Mouse (Mus musculus) MEL (cell line): ENCODE measurements around the gene Paxx. TPM values are rescaled to one million over a fixed set of nuclear protein-coding genes. Genes with fewer than 3 reads are reported as not detected.
A peak's percentile ranks its signal among the peaks of the same experiment; 100 is the strongest.

Experiments
- DNase-seq: peaks from one replicate; pipeline ENCODE4 v3.0.0; 2011; ENCODE audit warnings: low read depth, low spot score
- H3K27ac ChIP-seq: 2 replicates; pipeline ENCODE4 v1.5.1; 2012; ENCODE audit warnings: low read depth, mild to moderate bottlenecking, control low read depth, low read length, moderate library complexity; ENCODE audit not compliant: control insufficient read depth
- H3K27me3 ChIP-seq, 2 experiments: fragments of 150-350 bp in 1 of 2; sonication (generic) in 1 of 2; 2 replicates each; pipeline ENCODE4 v1.6.1; 2012; ENCODE audit warnings: low read length in 2 of 2, mild to moderate bottlenecking in 2 of 2, improper control_type of control experiment in 1 of 2, moderate library complexity in 1 of 2; ENCODE audit not compliant: insufficient read depth in 2 of 2, control insufficient read depth in 1 of 2
- H3K36me3 ChIP-seq, 2 experiments: 2 replicates each; pipeline ENCODE4 v1.6.1; 2012 to 2014; ENCODE audit warnings: low read length in 2 of 2, improper control_type of control experiment in 1 of 2, inconsistent platforms in 1 of 2, mild to moderate bottlenecking in 1 of 2; ENCODE audit not compliant: insufficient read depth in 2 of 2, control insufficient read depth in 1 of 2
- H3K4me1 ChIP-seq, 2 experiments: fragments of 150-350 bp in 1 of 2; sonication (generic) in 1 of 2; 2 replicates each; pipeline ENCODE4 v1.6.1; 2012; ENCODE audit warnings: low read length in 2 of 2, improper control_type of control experiment in 1 of 2, mild to moderate bottlenecking in 1 of 2; ENCODE audit not compliant: insufficient read depth in 2 of 2, control insufficient read depth in 1 of 2
- H3K4me3 ChIP-seq, 2 experiments: fragments of 150-350 bp in 1 of 2; sonication (generic) in 1 of 2; 2 replicates each; pipeline ENCODE4 v1.5.1; 2012; ENCODE audit warnings: low read depth in 2 of 2, low read length in 2 of 2, mild to moderate bottlenecking in 2 of 2, moderate library complexity in 2 of 2, control low read depth in 1 of 2, improper control_type of control experiment in 1 of 2; ENCODE audit not compliant: control insufficient read depth in 1 of 2, insufficient read depth in 1 of 2
- H3K79me2 ChIP-seq: 2 replicates; pipeline ENCODE4 v1.6.1; 2012; ENCODE audit warnings: mild to moderate bottlenecking, low read length, moderate library complexity; ENCODE audit not compliant: control insufficient read depth, poor library complexity, insufficient read depth
- H3K9ac ChIP-seq: 2 replicates; pipeline ENCODE4 v1.6.1; 2012; ENCODE audit warnings: low read depth, mild to moderate bottlenecking, control low read depth, low read length, moderate library complexity; ENCODE audit not compliant: control insufficient read depth, poor library complexity, severe bottlenecking
- H3K9me3 ChIP-seq: fragments of 150-350 bp; sonication (generic); replicated peaks from 2 replicates; pipeline ENCODE4 v1.6.1; 2012; ENCODE audit warnings: mild to moderate bottlenecking, low read length, improper control_type of control experiment, moderate library complexity; ENCODE audit not compliant: insufficient read depth
- CHD1 ChIP-seq: IDR thresholded peaks from 2 replicates; pipeline ENCODE4 v1.6.1; 2012; ENCODE audit warnings: low read depth, mild to moderate bottlenecking, inconsistent platforms, low read length, improper control_type of control experiment
- CTCF ChIP-seq, 3 experiments: IDR thresholded peaks in 2 of 3; conservative IDR thresholded peaks in 1 of 3; 2 replicates each; pipeline ENCODE4 v1.5.1; 2011 to 2012; ENCODE audit warnings: low read length in 3 of 3, low read depth in 2 of 3, mild to moderate bottlenecking in 2 of 3, improper control_type of control experiment in 1 of 3, inconsistent platforms in 1 of 3, mixed read lengths in 1 of 3, moderate library complexity in 1 of 3; ENCODE audit not compliant: control insufficient read depth in 1 of 3, insufficient read depth in 1 of 3, poor library complexity in 1 of 3, severe bottlenecking in 1 of 3
- ETS1 ChIP-seq: IDR thresholded peaks from 2 replicates; pipeline ENCODE4 v1.6.1; 2012; ENCODE audit warnings: low read depth, mild to moderate bottlenecking, inconsistent platforms, low read length, improper control_type of control experiment, moderate library complexity
- GATA1 ChIP-seq: IDR thresholded peaks from 2 replicates; pipeline ENCODE4 v1.6.1; 2011; ENCODE audit warnings: low read depth, low read length, improper control_type of control experiment
- KAT2A ChIP-seq: conservative IDR thresholded peaks from 2 replicates; pipeline ENCODE4 v1.6.1; 2012; ENCODE audit warnings: low read depth, low read length, improper control_type of control experiment, inconsistent platforms
- MAFK ChIP-seq: IDR thresholded peaks from 2 replicates; pipeline ENCODE4 v1.6.1; 2011; ENCODE audit warnings: low read depth, mild to moderate bottlenecking, low read length, improper control_type of control experiment, borderline replicate concordance
- MAX ChIP-seq: IDR thresholded peaks from 2 replicates; pipeline ENCODE4 v1.6.1; 2011; ENCODE audit warnings: low read length, improper control_type of control experiment
- MXI1 ChIP-seq: IDR thresholded peaks from 2 replicates; pipeline ENCODE4 v1.6.1; 2011; ENCODE audit warnings: mild to moderate bottlenecking, low read depth, low read length, improper control_type of control experiment
- MYB ChIP-seq: IDR thresholded peaks from 2 replicates; pipeline ENCODE4 v1.6.1; 2011; ENCODE audit warnings: mild to moderate bottlenecking, low read depth, low read length, improper control_type of control experiment
- MYC ChIP-seq: IDR thresholded peaks from 2 replicates; pipeline ENCODE4 v1.6.1; 2011; ENCODE audit warnings: low read depth, mild to moderate bottlenecking, low read length, improper control_type of control experiment, moderate library complexity
- NELFE ChIP-seq: IDR thresholded peaks from 2 replicates; pipeline ENCODE4 v1.6.1; 2011; ENCODE audit warnings: low read depth, low read length, improper control_type of control experiment
- NRF1 ChIP-seq: IDR thresholded peaks from 2 replicates; pipeline ENCODE4 v1.6.1; 2014; ENCODE audit warnings: low read depth, mild to moderate bottlenecking, inconsistent platforms, low read length, improper control_type of control experiment, moderate library complexity; ENCODE audit not compliant: poor library complexity, insufficient read depth, severe bottlenecking
- POLR2A ChIP-seq, 2 experiments: IDR thresholded peaks; 2 replicates each; pipeline ENCODE4 v1.6.1; 2011 to 2012; ENCODE audit warnings: low read length in 2 of 2, mild to moderate bottlenecking in 2 of 2, control low read depth in 1 of 2, improper control_type of control experiment in 1 of 2, low read depth in 1 of 2, moderate library complexity in 1 of 2; ENCODE audit not compliant: control insufficient read depth in 1 of 2, insufficient read depth in 1 of 2, poor library complexity in 1 of 2
- POLR2AphosphoS5 ChIP-seq: IDR thresholded peaks from 2 replicates; pipeline ENCODE4 v1.6.1; 2012; ENCODE audit warnings: low read depth, borderline replicate concordance, mild to moderate bottlenecking, inconsistent platforms, low read length, moderate library complexity, mixed read lengths
- RAD21 ChIP-seq: IDR thresholded peaks from 2 replicates; pipeline ENCODE4 v1.6.1; 2011; ENCODE audit warnings: mild to moderate bottlenecking, low read depth, low read length, improper control_type of control experiment
- RCOR1 ChIP-seq: IDR thresholded peaks from 2 replicates; pipeline ENCODE4 v1.6.1; 2012; ENCODE audit warnings: low read depth, mild to moderate bottlenecking, inconsistent platforms, low read length, improper control_type of control experiment
- SMC3 ChIP-seq: IDR thresholded peaks from 2 replicates; pipeline ENCODE4 v1.6.1; 2011; ENCODE audit warnings: low read depth, low read length, improper control_type of control experiment
- TAL1 ChIP-seq: IDR thresholded peaks from 2 replicates; pipeline ENCODE4 v1.6.1; 2012; ENCODE audit warnings: mild to moderate bottlenecking, inconsistent platforms, low read length, moderate library complexity, mixed read lengths
- TBP ChIP-seq: IDR thresholded peaks from 2 replicates; pipeline ENCODE4 v1.8.0; 2011; ENCODE audit warnings: low read depth, low read length, improper control_type of control experiment
- UBTF ChIP-seq: IDR thresholded peaks from 2 replicates; pipeline ENCODE4 v1.6.1; 2012; ENCODE audit warnings: low read depth, mild to moderate bottlenecking, inconsistent platforms, low read length, improper control_type of control experiment, moderate library complexity, borderline replicate concordance; ENCODE audit not compliant: insufficient read depth
- USF1 ChIP-seq: IDR thresholded peaks from 2 replicates; pipeline ENCODE4 v1.6.1; 2014; ENCODE audit warnings: low read depth, mild to moderate bottlenecking, inconsistent platforms, low read length, improper control_type of control experiment, moderate library complexity
- USF2 ChIP-seq, 2 experiments: IDR thresholded peaks; 2 replicates each; pipeline ENCODE4 v1.6.1; 2011 to 2012; ENCODE audit warnings: improper control_type of control experiment in 2 of 2, low read length in 2 of 2, borderline replicate concordance in 1 of 2, inconsistent platforms in 1 of 2, low read depth in 1 of 2, mild to moderate bottlenecking in 1 of 2; ENCODE audit not compliant: insufficient read depth in 1 of 2
- ZC3H11A ChIP-seq: IDR thresholded peaks from 2 replicates; pipeline ENCODE4 v1.6.1; 2012; ENCODE audit warnings: low read depth, mild to moderate bottlenecking, inconsistent platforms, low read length, improper control_type of control experiment
- ZNF384 ChIP-seq: IDR thresholded peaks from 2 replicates; pipeline ENCODE4 v1.6.1; 2012; ENCODE audit warnings: low read depth, mild to moderate bottlenecking, inconsistent platforms, low read length, improper control_type of control experiment
- polyA plus RNA-seq, 2 experiments: library from polyadenylated mRNA; stranded (reverse) in 1 of 2; unstranded in 1 of 2; fragments of >175 nt in 1 of 2; fragments of >200 nt in 1 of 2; gene quantifications; 2 replicates each; pipeline versions ENCODE4 v1.2.1 to v1.2.4; 2012; ENCODE audit warnings: low replicate concordance in 2 of 2, low read depth in 1 of 2; ENCODE audit not compliant: insufficient read length in 2 of 2, insufficient read depth in 1 of 2, missing spikeins in 1 of 2
- total RNA-seq: library from RNA; depleted of rRNA; stranded (reverse); fragments of 300-350 nt; gene quantifications from 2 replicates; pipeline ENCODE4 v1.2.3, GENCODE M21; 2012

Paxx gene
- total and polyA plus RNA-seq, 3 experiments = 18.5 to 22.1 TPM; not detected in 1

DNA sequence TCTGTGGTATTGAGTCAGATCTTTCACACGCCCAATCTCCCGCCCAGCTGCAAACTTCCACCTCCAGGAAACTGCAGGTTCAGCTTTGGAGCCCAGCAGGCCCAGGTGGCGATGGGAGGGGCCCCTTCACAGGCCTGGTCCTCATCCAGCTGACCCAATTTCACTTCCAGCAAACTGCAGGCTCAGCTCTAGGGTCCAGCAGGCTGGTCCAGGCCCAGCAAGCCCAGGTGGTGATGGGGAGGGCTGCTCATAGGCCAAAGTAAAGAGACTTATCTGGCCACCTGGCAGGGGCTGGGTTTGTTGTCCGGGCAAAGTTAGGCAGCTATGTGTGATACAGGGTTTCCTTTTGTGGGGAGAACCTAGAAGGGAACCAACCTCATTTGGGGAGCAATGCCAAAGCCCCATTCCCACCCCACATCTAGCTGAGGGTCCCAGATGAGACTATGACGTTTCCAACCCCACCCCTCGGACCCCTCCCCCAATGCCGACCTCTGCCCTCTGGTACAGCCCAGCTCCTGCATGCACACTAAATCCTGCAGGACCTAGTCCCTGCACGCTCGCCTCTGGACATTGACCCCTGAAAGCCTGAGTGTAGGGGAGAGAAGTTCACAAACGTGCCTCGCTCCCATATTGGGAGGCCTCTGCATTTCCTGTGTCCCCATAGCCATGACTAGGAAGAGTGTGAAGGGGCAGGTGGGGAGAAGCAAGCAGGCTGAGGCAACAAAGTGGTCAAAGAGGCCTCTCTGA lies 24.2 kb upstream of the Paxx start:
- Histone ChIP-seq H3K9me3 (no peaks in the 10 kb centered on the region), H3K36me3 (no peaks in the 10 kb centered on the region), H3K4me3 (no peak overlapping the region), H3K79me2 (no peaks in the 10 kb centered on the region)
- no peak for DNase-seq
- TF ChIP-seq KAT2A (no peak), POLR2AphosphoS5 (no peak), ZNF384 (no peak), POLR2A (IDR thresholded peaks at IDR 0.05; ENCODE audit: control insufficient read depth in 1 of 2, insufficient read depth in 1 of 2, low read depth in 1 of 2, low read length in 2 of 2, poor library complexity in 1 of 2) (no peak), CHD1 (no peak), MYB (no peak), NELFE (no peak), UBTF (no peak), SMC3 (no peak), NRF1 (no peak), GATA1 (no peak), USF2 (IDR thresholded peaks at IDR 0.05; ENCODE audit: borderline replicate concordance in 1 of 2, insufficient read depth in 1 of 2, low read depth in 1 of 2, low read length in 2 of 2) (no peak), RCOR1 (no peak), USF1 (no peak), TAL1 (no peak), MXI1 (no peak), MAX (no peak), MAFK (no peak), TBP (no peak), MYC (no peak)
- TF ChIP-seq, all 39 proteins: peak for 0
- no peak overlapping the region for H3K9ac ChIP-seq
- H3K4me1 ChIP-seq = no peaks in the 10 kb centered on the region
- H3K27me3 ChIP-seq = peaks cover 2 to 9% of the 10 kb centered on the region in 2 experiments; a peak in 3 of 4 replicates
- H3K27ac ChIP-seq = no peak overlapping the region

DNA sequence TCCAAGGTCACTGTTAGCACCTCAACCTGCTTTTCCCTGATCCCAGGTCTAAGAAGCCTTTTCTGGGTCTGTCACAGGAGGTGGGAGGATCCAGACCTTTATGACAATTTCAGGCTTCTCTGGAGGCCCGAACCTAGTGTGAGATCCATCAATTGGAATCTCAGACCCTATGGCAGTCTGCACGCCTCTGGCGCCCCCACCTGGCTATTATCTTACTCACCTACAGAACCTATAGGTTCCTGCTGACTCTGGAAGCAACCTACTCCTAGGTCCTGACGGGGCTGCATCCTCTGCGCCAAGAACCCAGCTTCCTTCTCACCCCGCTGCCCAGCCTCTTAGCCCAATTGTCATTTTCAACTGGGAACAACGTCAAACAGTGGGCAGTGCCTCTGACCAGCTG lies 22.1 kb upstream of the Paxx start:
- DNase-seq = peak; percentile 61
- Histone ChIP-seq H3K9ac (no peak overlapping the region), H3K9me3 (no peaks in the 10 kb centered on the region), H3K27me3 (peaks cover 2 to 7% of the 10 kb centered on the region in 2 experiments; a peak in 3 of 4 replicates), H3K36me3 (no peaks in the 10 kb centered on the region), H3K4me1 (no peaks in the 10 kb centered on the region), H3K79me2 (no peaks in the 10 kb centered on the region), H3K27ac (no peak overlapping the region), H3K4me3 (no peak overlapping the region)
- TF ChIP-seq ETS1 (no peak), SMC3 (peak; percentile 66), ZC3H11A (peak; percentile 65), CTCF (IDR thresholded peaks at IDR 0.05 in 2 of 3, conservative IDR thresholded peaks at IDR 0.05 in 1 of 3; ENCODE audit: control insufficient read depth in 1 of 3, insufficient read depth in 1 of 3, low read depth in 2 of 3, low read length in 3 of 3, poor library complexity in 1 of 3, severe bottlenecking in 1 of 3) (peak; percentile 70 to 82 (median 76)), RAD21 (peak; percentile 78)
